Mouse (Mus musculus): Measurements from ENCODE around the gene Hist1h4h. TPM values are rescaled to one million over a fixed set of nuclear protein-coding genes. Genes with fewer than 3 reads are reported as not detected.
"Not testable (repeated sequence)": the region's sequence is repeated elsewhere in the genome, so short reads cannot be mapped to it uniquely, and the experiment has no call there.

Gene Hist1h4h
- polyA plus RNA-seq, 1 experiment from 2014 or later = 7.1 TPM

DNA sequence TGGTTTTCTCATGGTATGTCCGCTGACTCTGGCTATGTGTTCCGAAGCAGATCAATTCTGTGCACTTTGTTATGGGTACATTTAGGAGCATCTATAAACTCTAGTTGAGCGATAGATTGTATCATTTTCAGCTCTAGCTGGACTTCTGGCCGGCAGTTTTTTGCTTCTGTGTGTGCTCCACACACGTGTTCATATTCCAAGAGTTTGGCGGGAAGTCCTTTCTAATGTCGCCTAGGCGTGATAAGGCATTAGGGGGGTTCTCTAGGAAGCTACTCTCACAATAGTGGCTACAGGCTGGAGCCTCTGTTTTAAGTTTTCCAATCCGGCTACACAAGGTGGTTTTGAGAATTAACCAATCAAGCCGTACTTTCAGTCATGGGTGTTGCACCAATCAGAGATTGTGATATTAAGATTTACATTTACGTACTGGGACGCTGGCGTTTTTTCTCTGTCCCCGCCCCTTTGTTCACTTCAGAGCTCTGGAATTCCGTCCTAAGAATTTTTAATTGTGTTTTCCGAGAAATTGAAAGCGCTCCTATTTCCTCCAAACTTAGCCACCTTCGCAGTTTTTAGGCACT, 25.1 kb downstream of the Hist1h4h start:
- WGBS = 0% methylated on average over 18 of the region's 18 CpGs

DNA sequence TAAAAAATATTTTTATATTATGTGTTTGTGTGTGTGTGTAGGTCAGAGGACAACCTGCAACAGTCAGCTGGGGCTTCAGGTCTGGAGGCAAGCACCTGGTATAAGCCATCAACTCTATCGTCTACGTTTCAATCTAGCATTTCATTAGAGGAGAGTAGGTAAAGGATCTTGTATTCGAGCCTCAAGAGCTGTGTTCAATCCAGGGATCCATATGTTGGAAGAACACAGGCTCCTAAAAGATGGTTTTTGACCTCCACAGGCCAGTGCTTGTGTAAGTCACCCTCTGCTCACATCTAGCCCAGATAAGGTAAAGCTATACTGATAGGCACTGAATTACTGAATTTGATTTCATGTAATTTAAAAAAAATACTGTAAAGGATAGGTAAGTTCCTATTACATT, 26.1 kb downstream of the Hist1h4h start:
- no peak overlapping the region for H3K9ac ChIP-seq (ENCODE audit: low read length)
- DNase-seq (ENCODE audit: low spot score) (no peak), ATAC-seq (no peak)
- WGBS = 68% methylated on average over 3 of the region's 3 CpGs
- no peak overlapping the region for H3K4me3 ChIP-seq (ENCODE audit: low read depth, low read length)
- 0 out of 2 replicates have a peak, but pooled peaks cover 8% of the 10 kb centered on the region for H3K4me1 ChIP-seq (ENCODE audit: control insufficient read depth, insufficient read depth, low read length)
- H3K27ac ChIP-seq (ENCODE audit: low read depth, low read length) = 0 out of 2 replicates have a peak overlapping the region, but pooled peaks have one; percentile 22
- no peaks in the 10 kb centered on the region for H3K27me3 ChIP-seq (replicated peaks; ENCODE audit: control insufficient read depth, insufficient read depth, low read length)
- peak overlapping the region; percentile 94; the same call in 1 of the 2 replicates for H3K4me2 ChIP-seq (ENCODE audit: low read length)
- H3K36me3 ChIP-seq (ENCODE audit: control insufficient read depth, insufficient read depth, low read length) = no peaks in the 10 kb centered on the region
- H3K9me3 ChIP-seq (replicated peaks; ENCODE audit: control insufficient read depth, low read length) = no peaks in the 10 kb centered on the region

More for the DNA sequence above, 25.1 kb downstream of the Hist1h4h start:
- peak; percentile 76 for ATAC-seq
- H3K9me3 ChIP-seq (replicated peaks; ENCODE audit: control insufficient read depth, low read length) = no peaks in the 10 kb centered on the region
- H3K4me3 ChIP-seq (ENCODE audit: low read depth, low read length) = peak overlapping the region; percentile 53
- H3K36me3 ChIP-seq (ENCODE audit: control insufficient read depth, insufficient read depth, low read length) = no peaks in the 10 kb centered on the region
- H3K4me1 ChIP-seq (ENCODE audit: control insufficient read depth, insufficient read depth, low read length) = 0 out of 2 replicates have a peak, but pooled peaks cover 8% of the 10 kb centered on the region
- DNase-seq (ENCODE audit: low spot score) = peak; percentile 98
- peak overlapping the region; percentile 94 for H3K4me2 ChIP-seq (ENCODE audit: low read length)
- H3K27ac ChIP-seq (ENCODE audit: low read depth, low read length) = peak overlapping the region; percentile 95
- peak overlapping the region; percentile 88 for H3K9ac ChIP-seq (ENCODE audit: low read length)
- no peaks in the 10 kb centered on the region for H3K27me3 ChIP-seq (replicated peaks; ENCODE audit: control insufficient read depth, insufficient read depth, low read length)

DNA sequence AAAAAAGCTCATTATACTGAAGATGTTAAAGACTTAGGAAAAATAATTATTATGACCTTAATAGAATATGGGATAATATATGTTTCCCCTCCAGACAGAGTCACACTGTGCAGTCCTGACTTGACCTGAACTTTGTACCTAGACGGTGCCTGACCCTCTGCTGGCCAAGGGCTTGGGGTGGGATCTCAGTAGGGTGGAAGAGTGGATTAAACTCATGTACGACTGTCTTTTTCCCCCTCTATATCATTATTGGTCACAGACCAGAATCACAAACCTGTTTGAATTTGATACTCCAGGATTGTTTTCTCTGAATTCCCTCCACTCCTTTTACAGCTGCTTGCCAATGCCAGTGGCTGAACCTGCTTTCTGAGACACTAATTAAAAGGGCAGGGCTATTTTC, 29.8 kb downstream of the Hist1h4h start:
- not testable (repeated sequence) for ATAC-seq; DNase-seq (ENCODE audit: low spot score); H3K36me3 ChIP-seq (ENCODE audit: control insufficient read depth, insufficient read depth, low read length); H3K9me3 ChIP-seq (replicated peaks; ENCODE audit: control insufficient read depth, low read length); H3K4me3 ChIP-seq (ENCODE audit: low read depth, low read length); H3K27me3 ChIP-seq (replicated peaks; ENCODE audit: control insufficient read depth, insufficient read depth, low read length); H3K4me1 ChIP-seq (ENCODE audit: control insufficient read depth, insufficient read depth, low read length); H3K9ac ChIP-seq (ENCODE audit: low read length)
- H3K27ac ChIP-seq (ENCODE audit: low read depth, low read length) = 0 out of 2 replicates have a peak overlapping the region, but pooled peaks have one; percentile 21
- 12% methylated on average over 2 of the region's 2 CpGs for WGBS
- H3K4me2 ChIP-seq (ENCODE audit: low read length) = peak overlapping the region; percentile 24; the same call in 1 of the 2 replicates

DNA sequence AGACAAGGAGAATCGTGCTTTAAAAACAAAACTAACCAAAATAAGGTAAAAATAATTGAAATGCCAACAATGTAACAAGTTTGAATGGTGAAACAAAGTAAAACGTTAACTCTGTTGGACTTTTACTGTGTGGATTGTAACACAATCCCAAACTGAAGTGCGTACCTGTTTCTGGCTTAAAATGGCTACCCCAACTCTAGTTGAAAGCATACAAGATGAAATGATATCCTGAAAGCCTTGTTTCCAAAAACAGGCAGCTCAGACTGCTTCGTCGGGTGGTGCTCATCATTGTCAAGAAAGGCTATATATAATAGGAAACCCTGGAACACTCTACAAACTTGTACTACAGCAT, 30.7 kb downstream of the Hist1h4h start:
- not testable (repeated sequence) for H3K4me1 ChIP-seq (ENCODE audit: control insufficient read depth, insufficient read depth, low read length)
- H3K27ac ChIP-seq (ENCODE audit: low read depth, low read length) = peak overlapping the region; percentile 98; the same call in 1 of the 2 replicates

DNA sequence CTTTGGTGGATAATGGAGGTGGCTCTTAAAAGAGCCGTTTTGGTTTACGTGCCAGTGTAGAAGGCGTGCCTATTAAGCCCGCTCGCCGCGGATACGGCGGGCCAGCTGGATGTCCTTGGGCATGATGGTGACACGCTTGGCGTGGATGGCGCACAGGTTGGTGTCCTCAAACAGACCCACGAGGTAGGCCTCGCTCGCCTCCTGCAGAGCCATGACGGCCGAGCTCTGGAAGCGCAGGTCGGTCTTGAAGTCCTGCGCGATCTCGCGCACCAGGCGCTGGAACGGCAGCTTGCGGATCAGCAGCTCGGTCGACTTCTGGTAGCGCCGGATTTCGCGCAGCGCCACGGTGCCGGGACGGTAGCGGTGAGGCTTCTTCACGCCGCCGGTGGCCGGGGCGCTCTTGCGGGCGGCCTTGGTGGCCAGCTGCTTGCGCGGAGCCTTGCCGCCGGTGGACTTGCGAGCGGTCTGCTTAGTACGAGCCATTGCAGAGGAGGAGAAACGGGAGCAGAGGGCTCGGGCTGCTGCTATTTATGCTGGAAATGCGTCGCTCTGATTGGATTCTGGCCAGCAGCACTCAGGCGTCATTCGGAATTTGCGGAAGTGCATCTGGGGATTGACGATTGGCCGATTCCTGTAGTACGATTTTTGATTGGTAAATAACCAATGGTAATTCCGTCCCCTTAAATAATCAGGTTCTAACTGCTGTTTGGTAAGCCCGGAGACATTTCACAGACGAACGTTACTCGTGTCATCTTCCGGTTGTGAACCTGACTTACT, 31.2 kb downstream of the Hist1h4h start, which contains the start of gene Hist1h3e:
Gene Hist1h3e, minus strand, starts transcription at position 487 of the 777 bp plus-strand sequence.
- ATAC-seq = peak; percentile 95
- not testable (repeated sequence) for H3K36me3 ChIP-seq (ENCODE audit: control insufficient read depth, insufficient read depth, low read length); H3K9me3 ChIP-seq (replicated peaks; ENCODE audit: control insufficient read depth, low read length); H3K27me3 ChIP-seq (replicated peaks; ENCODE audit: control insufficient read depth, insufficient read depth, low read length); H3K4me1 ChIP-seq (ENCODE audit: control insufficient read depth, insufficient read depth, low read length)
- DNase-seq (ENCODE audit: low spot score) = peak; percentile 99
- Histone ChIP-seq H3K9ac (ENCODE audit: low read length) (peak within 1 kb of the TSS; percentile 66), H3K4me3 (ENCODE audit: low read depth, low read length) (peak within 1 kb of the TSS; percentile 38), H3K4me2 (ENCODE audit: low read length) (peak within 1 kb of the TSS; percentile 68), H3K27ac (ENCODE audit: low read depth, low read length) (peak within 1 kb of the TSS; percentile 98)
- under 1% methylated on average over 33 of the region's 67 CpGs for WGBS

More for the DNA sequence above, 30.7 kb downstream of the Hist1h4h start:
- WGBS = 0% methylated on average over 2 of the region's 5 CpGs
- H3K9ac ChIP-seq (ENCODE audit: low read length) = peak overlapping the region; percentile 63; the same call in 1 of the 2 replicates
- not testable (repeated sequence) for H3K36me3 ChIP-seq (ENCODE audit: control insufficient read depth, insufficient read depth, low read length); DNase-seq (ENCODE audit: low spot score); ATAC-seq; H3K9me3 ChIP-seq (replicated peaks; ENCODE audit: control insufficient read depth, low read length); H3K27me3 ChIP-seq (replicated peaks; ENCODE audit: control insufficient read depth, insufficient read depth, low read length)
- peak overlapping the region; percentile 68 for H3K4me2 ChIP-seq (ENCODE audit: low read length)
- peak overlapping the region; percentile 38 for H3K4me3 ChIP-seq (ENCODE audit: low read depth, low read length)

DNA sequence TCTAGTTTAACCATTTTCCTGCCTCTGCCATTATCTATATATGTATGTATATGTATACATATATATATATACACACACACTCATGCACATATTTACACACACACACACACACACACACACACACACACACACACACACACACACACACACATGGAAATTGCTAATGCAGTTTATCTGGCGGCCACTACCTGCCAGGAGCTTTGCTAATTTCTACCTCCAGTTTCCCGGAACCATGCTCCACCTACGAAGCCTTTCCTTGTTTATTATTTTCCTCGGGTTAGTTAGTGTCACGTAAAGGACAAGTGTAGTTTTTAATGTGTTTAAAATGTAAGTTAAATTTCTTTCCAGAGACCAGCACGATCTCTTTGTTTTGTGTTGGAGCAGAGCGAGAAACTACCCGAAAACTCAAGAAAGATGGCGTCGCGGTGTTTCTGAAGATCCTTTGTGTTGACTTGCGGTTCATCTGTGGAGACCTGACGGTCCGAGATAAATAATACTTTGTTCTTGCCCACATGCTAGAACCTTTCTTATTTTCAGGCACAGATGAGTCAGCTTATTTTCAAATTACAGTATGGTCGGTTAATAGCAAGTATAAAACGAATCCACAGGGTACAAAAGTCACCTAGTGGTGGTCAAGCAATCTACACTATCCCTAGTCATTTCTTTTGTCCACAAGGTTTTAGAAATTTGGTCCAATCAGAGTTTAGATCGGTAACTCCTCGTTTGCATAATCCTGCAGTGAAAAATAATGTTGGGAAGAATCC, 32.0 kb downstream of the Hist1h4h start:
- WGBS = 2% methylated on average over 18 of the region's 18 CpGs
- peak overlapping the region; percentile 38 for H3K4me3 ChIP-seq (ENCODE audit: low read depth, low read length)
- no peaks in the 10 kb centered on the region for H3K36me3 ChIP-seq (ENCODE audit: control insufficient read depth, insufficient read depth, low read length)
- H3K27ac ChIP-seq (ENCODE audit: low read depth, low read length) = peak overlapping the region; percentile 98
- 0 out of 2 replicates have a peak, but pooled peaks cover 3% of the 10 kb centered on the region for H3K4me1 ChIP-seq (ENCODE audit: control insufficient read depth, insufficient read depth, low read length)
- no peaks in the 10 kb centered on the region for H3K9me3 ChIP-seq (replicated peaks; ENCODE audit: control insufficient read depth, low read length)
- peak overlapping the region; percentile 68 for H3K4me2 ChIP-seq (ENCODE audit: low read length)
- DNase-seq (ENCODE audit: low spot score) = peak; percentile 91
- peak overlapping the region; percentile 66 for H3K9ac ChIP-seq (ENCODE audit: low read length)
- no peaks in the 10 kb centered on the region for H3K27me3 ChIP-seq (replicated peaks; ENCODE audit: control insufficient read depth, insufficient read depth, low read length)
- peak; percentile 54 for ATAC-seq

DNA sequence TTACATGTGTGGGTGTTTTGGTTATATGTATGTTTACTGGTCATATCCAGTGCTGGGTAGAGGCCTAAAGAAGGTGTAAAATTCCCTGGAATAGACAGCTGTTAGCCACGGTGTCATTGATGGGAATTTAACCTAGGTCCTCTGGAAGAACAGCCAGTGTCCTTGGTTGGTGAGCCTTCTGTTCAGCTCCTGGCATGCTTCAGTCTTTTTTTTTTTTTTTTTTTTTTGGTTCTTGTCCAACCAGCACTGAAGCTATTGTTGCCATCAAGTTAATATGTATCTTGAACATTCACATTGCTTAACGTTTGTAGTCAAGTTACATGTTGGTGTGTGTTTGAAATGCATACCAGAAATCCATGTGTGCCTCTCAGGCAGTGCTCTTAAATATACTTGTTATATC, 33.6 kb downstream of the Hist1h4h start:
- ATAC-seq (no peak), DNase-seq (ENCODE audit: low spot score) (no peak)
- no peak overlapping the region for H3K9ac ChIP-seq (ENCODE audit: low read length)
- no peaks in the 10 kb centered on the region for H3K36me3 ChIP-seq (ENCODE audit: control insufficient read depth, insufficient read depth, low read length)
- no peak overlapping the region for H3K4me3 ChIP-seq (ENCODE audit: low read depth, low read length)
- no peaks in the 10 kb centered on the region for H3K27me3 ChIP-seq (replicated peaks; ENCODE audit: control insufficient read depth, insufficient read depth, low read length)
- no peaks in the 10 kb centered on the region for H3K9me3 ChIP-seq (replicated peaks; ENCODE audit: control insufficient read depth, low read length)
- no peak overlapping the region for H3K4me2 ChIP-seq (ENCODE audit: low read length)
- 92% methylated on average over 2 of the region's 2 CpGs for WGBS
- 0 out of 2 replicates have a peak, but pooled peaks cover 3% of the 10 kb centered on the region for H3K4me1 ChIP-seq (ENCODE audit: control insufficient read depth, insufficient read depth, low read length)
- no peak overlapping the region; the same call in 1 of the 2 replicates for H3K27ac ChIP-seq (ENCODE audit: low read depth, low read length)

DNA sequence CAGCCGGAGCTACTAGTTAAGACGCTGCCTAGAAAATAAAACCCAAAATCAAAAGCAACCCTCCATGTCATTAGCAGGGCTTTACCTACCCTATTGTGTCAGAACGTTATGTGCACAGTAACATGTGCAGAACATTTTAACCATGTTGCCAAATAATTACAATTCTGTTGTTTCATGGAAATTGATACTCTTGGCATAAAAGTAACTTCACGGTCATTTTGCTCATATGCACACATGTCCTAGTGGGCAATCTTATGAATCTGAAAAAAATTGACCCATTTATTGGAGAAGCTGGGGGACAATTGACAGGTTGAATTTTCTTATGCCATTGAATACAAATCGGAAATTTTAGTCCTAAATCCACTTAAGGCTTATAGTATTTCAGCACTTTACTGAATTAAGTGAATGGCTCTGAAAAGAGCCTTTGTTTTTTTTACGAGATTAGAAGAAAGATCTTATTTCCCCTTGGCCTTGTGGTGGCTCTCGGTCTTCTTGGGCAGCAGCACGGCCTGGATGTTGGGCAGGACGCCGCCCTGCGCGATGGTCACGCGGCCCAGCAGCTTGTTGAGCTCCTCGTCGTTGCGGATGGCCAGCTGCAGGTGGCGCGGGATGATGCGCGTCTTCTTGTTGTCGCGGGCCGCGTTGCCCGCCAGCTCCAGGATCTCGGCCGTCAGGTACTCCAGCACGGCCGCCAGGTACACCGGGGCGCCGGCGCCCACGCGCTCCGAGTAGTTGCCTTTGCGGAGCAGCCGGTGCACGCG, 39.6 kb downstream of the Hist1h4h start:
- Histone ChIP-seq H3K27ac (ENCODE audit: low read depth, low read length) (peak overlapping the region; percentile 93), H3K4me3 (ENCODE audit: low read depth, low read length) (peak overlapping the region; percentile 46), H3K4me2 (ENCODE audit: low read length) (peak overlapping the region; percentile 83), H3K4me1 (ENCODE audit: control insufficient read depth, insufficient read depth, low read length) (peaks cover 17% of the 10 kb centered on the region), H3K9ac (ENCODE audit: low read length) (peak overlapping the region; percentile 66)
- H3K9me3 ChIP-seq (replicated peaks; ENCODE audit: control insufficient read depth, low read length); H3K27me3 ChIP-seq (replicated peaks; ENCODE audit: control insufficient read depth, insufficient read depth, low read length); ATAC-seq; H3K36me3 ChIP-seq (ENCODE audit: control insufficient read depth, insufficient read depth, low read length): not testable (repeated sequence)
- DNase-seq (ENCODE audit: low spot score) = peak; percentile 51
- WGBS = under 1% methylated on average over 24 of the region's 41 CpGs

Data from forebrain, embryonic 14.5 days (tissue).